Mouse (Mus musculus) thymus, postnatal 0 days (tissue): ENCODE measurements around the gene Vezt. TPM values are rescaled to one million over a fixed set of nuclear protein-coding genes. Genes with fewer than 3 reads are reported as not detected.

Experiments
- DNase-seq: peaks from one replicate; pipeline ENCODE4 v3.0.0-alpha.2; 2015; ENCODE audit warnings: low spot score
- polyA plus RNA-seq: library from polyadenylated mRNA; unstranded; fragments of >200 nt; fragmentation: Nextera tagmentation; extraction: Ambion mirVana; gene quantifications from 2 replicates; pipeline ENCODE4 v1.2.1, GENCODE M21; 2015

Gene Vezt
- polyA plus RNA-seq, 1 experiment from 2014 or later, result 18.8 TPM

DNA sequence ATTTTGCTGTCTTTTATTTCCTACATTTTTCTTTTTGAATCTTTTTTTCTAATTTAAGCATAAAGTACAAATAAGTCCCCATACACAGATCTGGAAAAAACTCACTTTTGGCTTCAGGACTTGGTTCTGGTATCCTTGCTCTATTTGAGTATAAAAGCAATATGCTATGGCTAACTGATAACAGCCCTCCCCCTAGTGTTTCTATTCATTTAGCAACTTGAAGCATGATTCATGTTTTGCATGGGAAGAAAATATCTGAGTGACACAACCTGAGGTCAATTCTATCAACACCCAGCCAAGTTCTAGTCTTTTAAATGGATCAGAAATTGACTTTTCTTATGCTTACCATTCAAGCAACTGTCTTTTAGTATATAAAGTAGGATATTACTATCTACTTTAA, 68.1 kb downstream of the Vezt start:
- DNase-seq, result no peak

GRCm38 (mm10) chr10:93954023-93954422, 81.6 kb downstream of the Vezt start:
- DNase-seq, result no peak

DNA sequence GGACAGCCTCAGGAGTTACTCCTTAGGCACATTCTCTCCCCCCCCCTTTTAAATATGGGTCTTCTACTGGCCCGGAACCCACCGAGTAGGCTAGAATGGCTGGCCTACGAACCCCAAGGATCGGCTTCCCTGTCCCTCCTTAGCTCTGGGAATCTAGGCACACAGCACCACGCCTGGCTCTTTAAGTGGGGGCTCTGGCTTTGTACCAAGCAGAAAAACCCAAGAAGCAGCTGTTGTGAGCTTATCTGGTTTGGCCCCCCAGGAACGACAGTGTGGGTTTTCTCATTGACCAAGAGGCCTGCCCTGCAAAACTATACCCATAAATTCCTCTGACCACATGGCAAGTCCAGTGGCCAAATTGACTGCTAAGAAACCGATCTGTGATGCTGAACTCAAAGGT, 82.1 kb downstream of the Vezt start:
- DNase-seq, result no peak

DNA sequence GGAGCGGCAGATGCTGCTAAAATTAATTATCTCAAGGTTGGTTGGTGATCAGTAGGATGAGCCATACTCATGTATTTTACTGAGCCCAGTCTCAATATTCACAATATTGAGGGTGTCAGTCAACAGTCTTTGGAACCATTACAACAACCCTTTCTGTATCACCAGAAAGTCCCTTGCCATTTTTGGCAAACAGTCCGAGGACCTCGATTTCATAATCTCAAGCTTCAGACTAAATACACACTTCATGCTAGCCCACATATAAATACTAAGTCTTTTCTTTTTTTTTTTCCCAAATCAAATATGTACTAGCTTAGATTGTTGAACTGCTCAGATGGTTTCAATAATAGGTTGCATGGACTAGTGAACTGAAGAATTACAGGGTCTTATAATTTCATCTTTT, 84.6 kb downstream of the Vezt start:
- no peak for DNase-seq

GRCm38 (mm10) chr10:93949921-93950320, 85.7 kb downstream of the Vezt start:
- DNase-seq, result no peak

DNA sequence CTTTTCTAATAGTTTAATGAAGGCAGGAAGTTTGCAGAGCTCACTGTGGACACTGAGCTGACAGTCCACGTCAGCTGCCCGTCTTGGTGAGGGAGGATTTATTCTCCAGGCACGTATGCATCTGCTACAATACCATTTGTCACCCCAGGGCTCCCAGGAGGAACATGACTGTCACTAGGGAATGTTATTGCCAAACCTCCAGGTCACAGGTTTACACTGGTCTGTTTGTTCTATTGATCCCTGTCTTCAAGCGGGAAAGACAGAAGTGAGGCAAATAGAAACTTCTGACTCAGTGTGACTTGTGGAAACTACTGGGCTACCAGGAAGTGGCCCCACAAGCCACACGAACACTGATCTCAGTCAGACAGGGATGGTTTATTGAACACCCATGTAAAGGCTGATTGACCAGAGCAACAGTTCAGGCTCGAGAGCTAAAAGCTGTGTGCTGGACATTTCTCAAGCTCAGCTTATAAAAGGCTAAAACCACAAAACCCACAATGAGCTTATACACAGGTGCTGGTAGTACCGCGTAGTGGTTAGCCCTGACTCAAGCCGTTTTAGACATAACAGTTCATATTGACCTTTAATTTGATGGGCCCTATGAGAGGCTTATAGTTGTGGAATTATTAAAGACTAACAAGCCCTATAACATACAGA, 89.6 kb downstream of the Vezt start:
- no peak for DNase-seq

GRCm38 (mm10) chr10:93945364-93945763, 90.3 kb downstream of the Vezt start:
- DNase-seq, result no peak

DNA sequence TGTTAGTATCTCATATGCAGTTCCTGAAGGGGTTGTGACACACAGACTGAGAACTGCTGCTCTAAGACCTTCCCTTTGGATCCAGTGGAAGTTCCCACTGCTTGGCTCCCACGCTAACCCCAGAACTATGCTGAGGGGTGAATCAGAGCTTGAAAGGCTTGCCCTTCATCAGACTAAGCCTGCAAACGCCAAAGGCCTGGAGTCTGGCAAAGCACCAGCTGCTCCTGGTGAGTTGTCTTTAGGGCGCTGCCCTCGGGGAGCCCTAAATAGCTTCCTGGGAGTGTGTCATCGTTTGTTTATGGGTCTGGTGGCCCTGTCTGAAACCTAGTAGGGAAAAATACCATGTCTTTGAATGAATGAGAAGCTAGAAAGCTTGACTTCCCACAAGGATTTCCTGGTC, 91.4 kb downstream of the Vezt start:
- no peak for DNase-seq

- DNase-seq, result no peak
Observed at GRCm38 (mm10) chr10:93940279-93940678, 95.3 kb downstream of the Vezt start.

DNA sequence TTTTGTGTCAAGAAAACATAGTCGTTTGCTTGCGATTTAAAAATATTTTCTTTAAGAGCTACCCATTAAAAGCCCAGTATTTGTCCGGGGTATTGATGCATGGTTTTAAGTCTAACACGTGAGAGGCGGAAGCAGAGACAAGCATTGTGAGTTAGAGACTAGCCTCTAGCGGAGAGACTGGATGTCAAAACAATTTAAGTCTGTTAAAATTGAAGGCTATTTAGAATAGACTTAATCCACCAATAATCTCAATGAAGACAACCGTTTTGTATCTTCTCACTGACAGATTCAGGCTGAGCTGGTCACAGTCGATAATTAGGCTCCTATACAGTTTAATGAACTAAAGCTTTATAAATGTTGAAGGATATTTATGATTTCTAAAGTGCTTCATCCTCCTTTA, 95.9 kb downstream of the Vezt start:
- no peak for DNase-seq

DNA sequence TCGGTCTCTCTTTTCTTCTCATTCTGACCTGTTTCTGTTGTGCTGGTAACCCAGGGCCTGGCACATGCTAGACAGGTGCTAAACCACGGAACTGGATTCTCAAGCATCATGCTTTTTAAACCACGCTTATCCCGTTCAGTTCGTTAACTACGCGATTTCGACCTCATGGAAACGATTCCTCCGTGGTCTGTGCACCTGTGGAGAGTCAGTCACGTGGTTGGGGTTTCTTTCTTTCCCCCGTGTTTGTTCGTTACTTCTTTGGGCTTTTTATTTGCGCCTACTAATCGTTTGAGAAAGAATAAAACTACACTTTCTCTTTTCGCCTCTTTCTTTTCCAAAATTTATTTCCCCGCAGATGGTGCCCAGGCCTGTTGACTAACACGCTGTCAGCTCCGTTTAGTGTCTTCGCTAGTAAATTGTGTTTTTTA, 96.8 kb downstream of the Vezt start:
- DNase-seq, result peak; percentile 94

GRCm38 (mm10) chr10:93933980-93934379, 101.6 kb downstream of the Vezt start:
- no peak for DNase-seq

DNA sequence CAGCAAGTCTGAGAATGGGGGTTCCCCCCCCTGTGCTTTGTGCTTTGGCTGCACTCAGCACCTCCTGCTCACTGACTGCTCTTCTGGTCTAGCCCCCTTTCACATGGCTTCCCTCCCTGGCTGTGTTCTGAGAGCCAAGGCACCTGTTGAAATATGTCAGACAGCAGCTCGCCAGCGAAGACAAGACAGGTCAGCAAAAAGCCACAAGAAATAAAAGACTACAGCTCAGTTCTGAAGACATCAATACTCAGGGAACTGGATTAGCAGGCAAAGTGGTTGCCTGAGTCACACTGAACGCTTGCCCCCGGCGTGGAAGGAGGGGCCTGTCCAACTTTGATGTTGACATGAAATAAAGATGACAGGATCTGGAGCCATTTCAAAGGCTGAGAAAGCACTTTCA, 102.8 kb downstream of the Vezt start:
- peak; percentile 78 for DNase-seq

GRCm38 (mm10) chr10:93932020-93932419, 103.6 kb downstream of the Vezt start:
- peak; percentile 42 for DNase-seq

DNA sequence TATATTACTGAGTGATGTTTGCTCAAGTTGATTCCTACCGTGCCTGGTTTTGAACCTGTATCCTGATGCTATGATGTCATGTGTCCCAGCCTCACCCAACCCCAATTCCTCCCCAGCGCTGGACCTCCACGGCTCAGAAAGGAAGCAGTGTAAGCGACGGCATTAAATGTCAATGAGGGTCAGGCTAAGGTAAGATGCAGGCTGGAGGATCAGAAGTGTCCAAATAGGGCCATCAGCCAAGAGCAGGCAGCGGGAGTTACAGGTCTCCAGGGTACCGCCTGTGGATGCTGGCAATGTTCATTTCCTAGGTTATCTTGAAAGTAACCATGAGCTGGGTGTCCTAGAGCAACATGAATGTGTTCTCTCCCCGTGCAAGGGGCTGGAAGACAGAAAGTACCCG, 104.2 kb downstream of the Vezt start:
- no peak for DNase-seq

DNA sequence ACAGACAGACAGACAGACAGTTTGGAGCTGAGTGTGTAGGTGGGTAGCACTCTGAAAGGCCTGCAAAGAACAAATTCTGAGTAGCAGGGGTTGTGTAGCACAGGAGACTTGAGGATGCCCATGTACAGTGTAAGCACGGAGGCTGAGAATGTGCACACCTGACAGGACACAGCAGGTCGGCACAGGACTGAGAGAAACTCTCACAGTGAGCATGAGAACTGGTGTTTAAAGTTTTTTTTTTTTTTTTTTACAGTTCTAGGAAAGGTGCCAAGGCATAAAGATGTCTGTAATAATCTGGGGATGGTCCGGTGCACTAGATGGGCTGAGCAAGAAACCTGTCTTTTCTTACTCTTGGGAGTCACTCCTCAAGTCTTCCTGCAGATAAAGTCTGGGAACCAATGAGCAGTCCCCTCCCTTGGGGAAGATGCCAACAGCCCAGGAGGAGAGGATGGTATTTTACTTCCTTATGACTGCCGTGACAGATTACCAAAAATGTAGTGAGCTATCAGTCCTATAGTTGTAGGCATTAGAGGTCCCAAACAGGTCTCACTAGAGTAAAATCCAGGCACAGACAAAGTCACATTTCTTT, 105.3 kb downstream of the Vezt start:
- no peak for DNase-seq

GRCm38 (mm10) chr10:93924666-93925065, 111.0 kb downstream of the Vezt start:
- DNase-seq, result no peak

GRCm38 (mm10) chr10:93921160-93921559, 114.5 kb downstream of the Vezt start:
- no peak for DNase-seq

DNA sequence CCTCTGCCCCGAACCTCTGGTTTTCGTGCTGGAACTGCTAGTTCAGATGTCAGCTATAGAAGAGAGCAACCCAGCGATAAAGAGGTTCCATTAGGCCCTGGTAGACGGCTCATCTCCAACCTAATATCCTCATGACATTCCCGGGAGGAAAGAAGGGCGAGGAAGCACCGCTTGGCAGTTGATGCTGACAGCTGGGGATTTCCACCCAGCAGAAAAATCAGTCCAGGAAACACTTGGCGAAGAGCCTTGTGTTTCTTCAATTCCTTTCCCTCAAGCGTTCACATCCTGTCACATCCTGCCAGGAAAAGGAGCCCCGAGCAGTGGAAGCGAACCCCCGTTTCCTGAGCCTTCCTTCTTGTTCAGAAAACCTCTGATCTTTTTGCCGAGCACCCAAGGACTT, 116.4 kb downstream of the Vezt start:
- DNase-seq, result no peak

- DNase-seq, result no peak
Observed at GRCm38 (mm10) chr10:93918701-93919100, 116.9 kb downstream of the Vezt start.

DNA sequence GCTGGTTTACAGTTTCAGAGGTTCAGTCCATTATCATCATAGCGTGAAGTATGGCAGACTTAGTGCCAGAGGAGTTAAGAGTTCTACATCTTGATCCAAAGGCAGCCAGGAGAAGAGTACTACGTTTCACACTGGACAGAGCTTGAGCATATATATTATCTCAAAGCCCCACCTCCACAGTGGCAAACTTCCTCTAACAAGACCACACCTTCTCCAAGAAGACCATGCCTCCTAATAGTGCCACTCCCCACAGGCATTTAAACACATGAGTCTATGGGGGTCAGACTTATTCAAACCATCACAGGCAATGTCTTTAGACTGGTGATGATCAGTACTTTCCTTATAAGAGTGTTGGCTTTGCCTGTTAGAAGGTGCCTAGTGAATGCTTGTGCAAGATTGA, 117.5 kb downstream of the Vezt start:
- no peak for DNase-seq

DNA sequence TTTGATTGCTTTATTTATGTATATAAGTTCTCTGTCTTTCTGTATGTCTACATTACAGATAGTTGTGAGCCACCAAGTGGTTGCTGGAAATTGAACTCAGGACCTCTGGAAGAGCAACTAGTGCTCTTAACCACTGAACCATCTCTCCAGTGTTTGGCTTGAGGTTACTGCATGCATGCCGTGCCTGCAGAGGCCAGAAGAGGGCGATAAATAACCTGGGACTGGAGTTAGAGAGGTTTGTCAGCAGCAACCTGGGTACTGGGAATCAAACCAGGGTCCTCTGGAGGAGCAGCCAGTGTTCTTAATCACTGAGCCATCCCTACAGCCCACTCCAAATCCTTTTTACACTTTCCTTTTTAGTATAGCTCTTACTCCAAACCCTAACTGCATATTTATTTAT, 118.8 kb downstream of the Vezt start:
- DNase-seq, result no peak

- DNase-seq, result peak; percentile 50
Observed at GRCm38 (mm10) chr10:93915531-93916275, 119.9 kb downstream of the Vezt start.
